Mouse (Mus musculus): ENCODE results near the gene Utp20.
"Not testable (repeated sequence)": the region's sequence is repeated elsewhere in the genome, so short reads cannot be mapped to it uniquely, and the experiment has no call there.

The Utp20 gene

DNA sequence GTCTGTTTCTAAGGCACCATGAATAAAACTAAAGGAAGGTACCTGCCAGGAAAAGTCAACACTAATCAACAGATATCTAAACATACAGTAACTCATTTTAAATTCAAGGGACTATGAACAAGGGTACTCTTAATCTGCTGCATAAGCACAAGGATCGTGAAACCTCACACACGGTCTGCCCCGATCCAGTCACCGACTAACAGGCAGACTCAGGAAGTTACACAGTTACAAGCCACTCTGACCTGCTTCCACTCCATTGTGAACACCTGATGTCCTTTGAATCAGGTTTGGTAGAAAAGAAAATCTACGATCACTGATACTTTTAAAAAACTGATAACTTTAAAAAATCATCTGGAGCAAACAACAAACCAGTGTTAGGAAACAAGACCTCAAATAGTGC lies 42.7 kb downstream of the Utp20 start:
- no peak for DNase-seq (ENCODE audit: low spot score)

DNA sequence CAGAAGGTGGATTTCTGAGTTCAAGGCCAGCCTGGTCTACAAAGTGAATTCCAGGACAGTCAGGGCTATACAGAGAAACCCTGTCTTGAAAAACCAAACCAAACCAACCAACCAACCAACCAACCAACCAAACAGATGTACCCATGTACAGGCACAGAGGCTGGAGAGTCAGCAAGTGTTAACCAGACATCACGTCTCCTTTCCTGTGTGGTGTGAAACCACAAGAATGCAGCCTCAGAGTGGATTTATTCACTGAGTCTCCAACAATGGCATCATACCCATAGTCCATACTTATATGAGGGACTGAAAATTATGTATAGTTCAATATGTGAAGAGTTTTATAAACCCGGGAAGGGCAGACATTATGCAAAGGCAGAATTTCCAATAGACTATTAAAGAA lies 43.5 kb downstream of the Utp20 start:
- DNase-seq (ENCODE audit: low spot score): not testable (repeated sequence)

DNA sequence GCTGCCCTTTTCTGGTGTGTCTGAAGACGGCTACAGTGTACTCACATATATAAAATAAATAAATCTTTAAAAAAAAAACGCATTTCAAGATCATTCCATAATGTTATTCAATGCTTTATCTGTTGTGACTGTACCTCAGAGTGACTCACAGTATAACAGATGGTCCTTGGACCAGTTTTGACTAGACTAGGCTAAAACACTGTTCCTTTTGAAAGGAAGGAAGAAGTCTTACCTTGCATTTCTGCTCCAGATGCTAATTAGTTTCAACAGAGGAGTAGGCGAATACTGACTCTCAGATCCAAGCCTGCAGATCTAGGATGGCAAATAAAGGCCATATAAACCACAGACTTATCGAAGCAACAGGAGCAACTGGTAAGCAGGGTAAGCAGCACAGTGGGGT lies 45.9 kb downstream of the Utp20 start:
- DNase-seq (ENCODE audit: low spot score): no peak

DNA sequence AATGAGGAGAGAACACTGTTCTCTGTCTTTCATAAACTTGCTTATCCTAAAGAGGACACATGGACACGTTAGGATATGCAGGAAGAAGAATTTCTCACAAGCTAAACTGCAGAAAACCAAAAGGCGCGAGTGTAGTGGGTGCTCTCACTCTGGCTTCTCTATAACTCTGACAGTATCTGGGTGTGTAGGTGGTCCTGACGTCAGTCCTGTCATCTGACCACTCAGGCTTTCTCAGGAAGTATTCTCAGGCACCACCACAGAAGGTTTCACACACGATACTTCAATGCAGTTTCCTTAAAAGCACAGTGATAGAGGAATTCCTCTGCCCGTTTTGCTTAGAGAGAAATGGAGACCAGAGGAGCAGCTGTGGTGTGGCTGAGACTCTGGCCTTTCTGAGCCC lies 50.4 kb downstream of the Utp20 start:
- DNase-seq (ENCODE audit: low spot score): no peak

DNA sequence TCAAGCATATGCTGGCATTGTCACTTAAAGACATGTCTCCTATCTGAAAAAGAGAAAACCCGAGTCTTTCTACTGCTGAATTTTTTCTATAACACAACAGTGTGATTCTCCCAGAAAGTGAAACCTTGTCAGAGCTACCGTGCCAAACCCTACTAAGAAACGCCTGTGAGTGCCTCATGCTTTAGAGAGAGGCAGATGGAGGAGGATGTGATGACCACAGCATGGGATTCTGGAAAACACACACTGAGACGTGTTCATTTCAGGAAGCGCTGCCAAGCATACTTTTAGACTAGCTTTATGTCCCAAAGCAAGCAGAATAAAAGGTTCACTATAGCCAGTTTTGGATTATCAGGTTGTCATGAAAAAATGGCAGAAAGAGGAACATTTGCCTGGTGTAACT lies 53.6 kb downstream of the Utp20 start:
- DNase-seq (ENCODE audit: low spot score): not testable (repeated sequence)

DNA sequence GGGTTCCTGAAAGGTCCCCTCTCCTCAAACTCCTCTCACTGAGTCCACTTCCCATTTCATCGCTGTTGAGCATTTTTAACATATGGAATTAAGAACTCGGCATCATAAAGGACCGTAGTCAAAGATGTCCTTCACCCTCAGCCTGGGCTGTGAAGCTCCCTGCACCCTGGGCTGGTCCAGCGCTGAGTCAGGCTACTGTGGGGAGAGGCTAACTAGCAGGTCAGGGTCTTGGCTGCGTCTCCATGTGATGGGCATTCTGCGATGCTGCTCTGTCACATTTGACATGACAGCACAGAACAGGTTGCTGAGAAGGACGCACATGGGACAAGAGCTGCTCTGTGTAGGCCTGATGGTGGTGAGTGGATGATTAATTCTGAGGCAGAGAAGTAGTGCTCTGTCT lies 56.9 kb downstream of the Utp20 start:
- DNase-seq (ENCODE audit: low spot score): no peak

DNA sequence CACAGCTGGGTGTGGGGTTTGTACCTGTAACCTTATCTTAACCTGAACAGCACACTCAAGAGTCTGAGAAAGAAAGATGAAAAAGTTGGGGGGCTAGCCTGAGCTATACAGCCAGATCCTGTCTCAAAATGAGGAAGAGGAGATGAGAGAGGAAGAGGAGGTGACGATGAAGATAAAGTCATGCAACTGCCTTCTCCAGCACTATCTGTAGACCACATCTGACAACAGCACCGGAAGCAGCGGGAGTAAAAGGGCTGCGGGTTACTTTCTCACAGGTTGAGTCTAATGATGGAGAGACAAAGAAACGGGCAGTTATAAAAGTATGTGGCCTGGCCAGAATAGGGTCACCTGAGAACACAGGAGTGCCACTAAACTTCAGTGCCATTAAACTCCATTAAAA lies 57.6 kb downstream of the Utp20 start:
- DNase-seq (ENCODE audit: low spot score): no peak

DNA sequence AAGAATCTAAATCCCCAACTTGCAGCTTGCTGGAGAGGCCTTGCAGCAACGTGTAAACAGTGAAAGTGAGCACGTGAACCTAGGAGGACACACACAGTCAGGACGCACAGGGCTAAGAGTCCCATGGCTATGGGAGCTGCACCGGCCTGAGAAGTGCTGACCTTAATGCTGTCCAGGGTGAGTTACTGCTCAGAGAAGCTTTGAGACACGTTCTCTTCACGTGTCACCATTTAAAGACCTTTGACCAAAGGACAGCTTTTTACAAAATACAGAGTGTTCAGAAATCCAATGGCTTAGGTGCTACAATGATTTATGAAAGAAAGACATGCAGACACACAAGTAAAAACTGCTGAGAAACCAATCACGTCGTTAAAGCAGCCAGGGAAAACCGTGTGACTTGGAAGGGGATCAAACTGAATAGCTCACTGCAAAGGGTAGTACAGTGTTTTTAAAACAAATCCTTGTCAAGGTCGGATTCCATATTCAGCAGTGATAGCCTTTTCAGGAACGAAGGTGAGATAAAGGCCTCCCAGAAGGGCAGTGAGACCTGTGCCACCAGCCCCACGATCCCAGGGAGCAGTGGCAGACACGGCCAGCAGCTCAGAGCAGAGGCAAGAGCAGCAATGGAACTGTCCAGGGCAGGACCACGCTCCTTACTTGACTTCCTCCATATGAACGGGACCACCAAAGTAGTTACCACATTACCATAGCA lies 61.0 kb downstream of the Utp20 start:
- DNase-seq (ENCODE audit: low spot score): no peak

DNA sequence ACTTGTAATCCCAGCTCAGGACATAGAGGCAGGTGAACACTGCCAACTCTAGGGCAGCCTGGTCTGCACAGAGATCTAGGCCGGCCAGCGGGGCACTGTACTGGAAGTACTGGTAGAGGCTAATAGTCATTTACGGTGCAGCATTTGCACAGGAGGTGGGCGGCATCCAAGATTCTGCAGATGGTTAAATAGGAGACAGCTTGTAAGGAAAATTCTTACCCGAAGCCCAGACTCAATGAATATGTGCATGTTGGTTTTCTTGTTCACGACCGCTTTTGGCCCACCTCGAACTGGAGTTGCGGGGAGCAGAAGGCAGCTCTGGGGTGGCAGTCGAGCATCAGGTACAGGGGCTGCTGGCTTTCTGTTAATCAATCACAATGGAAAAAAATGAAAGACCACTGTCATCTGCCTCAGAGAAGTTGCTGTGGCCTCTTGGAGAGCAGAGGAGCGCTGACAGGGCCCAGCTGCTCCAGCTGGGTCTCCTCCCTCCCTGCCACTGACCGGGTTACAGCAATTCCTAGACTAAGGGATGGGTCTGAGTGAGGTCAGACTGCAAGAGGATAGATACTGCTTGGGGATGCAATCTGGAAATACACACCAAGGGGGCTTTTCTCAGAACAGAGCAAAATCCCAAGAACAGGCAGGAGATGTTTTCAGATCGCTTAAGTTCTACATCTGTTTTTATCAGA lies 64.9 kb downstream of the Utp20 start:
- DNase-seq (ENCODE audit: low spot score): no peak

DNA sequence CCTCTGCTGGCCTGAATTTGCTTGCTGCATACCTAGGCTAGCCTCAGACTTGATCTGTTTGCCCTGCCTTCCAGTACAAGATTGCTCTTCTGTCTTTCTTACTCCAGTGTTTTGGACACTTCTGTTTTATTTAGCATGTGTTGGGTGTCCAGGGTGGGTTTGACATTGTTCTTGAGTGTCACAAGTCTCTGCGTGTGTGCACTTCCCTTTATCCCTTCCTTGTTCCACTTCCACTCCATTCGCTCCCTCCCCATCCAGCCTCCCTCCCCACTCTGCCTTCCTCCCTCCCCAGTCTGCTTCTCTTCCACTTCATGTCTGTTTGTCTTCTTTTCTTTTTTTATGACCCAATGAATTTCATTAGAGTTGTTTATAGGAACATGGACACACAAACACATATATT lies 85.2 kb downstream of the Utp20 start:
- no peak for DNase-seq (ENCODE audit: low spot score)

DNA sequence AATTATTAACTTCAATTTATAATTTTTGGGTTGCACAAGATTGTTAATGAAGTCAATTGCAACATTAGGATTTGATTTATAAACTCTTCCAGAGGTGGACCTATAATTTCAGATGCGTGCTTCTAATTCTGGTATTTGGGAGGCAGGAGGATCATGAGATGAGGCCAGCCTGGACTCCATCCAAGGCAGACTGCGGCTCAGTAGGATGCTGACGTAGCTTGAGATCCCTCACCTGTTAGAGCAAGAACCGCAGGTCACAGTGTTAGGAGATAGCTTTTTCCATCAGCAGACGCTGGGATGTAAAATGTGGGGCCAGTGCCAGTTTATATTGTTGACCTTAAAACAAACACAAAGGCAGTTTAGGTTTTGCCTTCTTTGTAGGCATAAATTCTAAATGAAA lies 85.8 kb downstream of the Utp20 start:
- no peak for DNase-seq (ENCODE audit: low spot score)

DNA sequence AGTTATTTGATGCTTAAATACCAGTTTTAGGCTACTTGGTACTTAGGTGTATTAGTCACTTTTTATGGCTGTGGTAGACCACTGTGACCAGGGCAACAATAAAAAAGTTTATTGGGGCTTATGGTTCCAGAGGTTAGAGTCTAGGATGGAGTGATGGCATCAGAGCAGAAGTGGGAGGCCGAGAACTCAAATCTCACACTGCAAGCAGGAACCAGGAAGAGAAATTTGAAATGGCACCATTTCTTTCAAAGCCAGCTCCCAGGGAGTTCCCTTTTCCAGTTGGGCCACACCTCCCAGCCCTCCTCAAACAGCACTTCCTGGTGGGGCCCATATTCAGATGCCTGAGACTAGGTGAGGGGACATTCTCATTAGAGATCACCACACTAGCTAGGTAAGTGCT lies 86.8 kb downstream of the Utp20 start:
- DNase-seq (ENCODE audit: low spot score): no peak

DNA sequence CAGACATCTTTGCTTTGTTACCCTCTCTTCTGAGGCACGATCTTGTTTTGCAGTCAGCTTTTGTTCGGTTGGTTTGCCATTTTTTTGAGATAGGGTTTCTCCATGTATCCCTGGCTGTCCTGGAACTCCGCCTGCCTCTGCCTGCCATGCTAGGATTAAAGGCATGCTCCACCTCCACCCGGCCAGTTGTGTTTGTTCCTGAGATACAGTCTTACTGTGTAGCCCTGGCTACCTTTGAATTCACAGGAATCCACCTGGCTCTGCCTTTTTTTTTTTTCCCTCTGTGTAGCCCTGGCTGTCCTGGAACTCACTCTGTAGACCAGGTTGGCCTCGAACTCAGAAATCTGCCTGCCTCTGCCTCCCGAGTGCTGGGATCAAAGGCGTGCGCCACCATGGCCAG lies 87.5 kb downstream of the Utp20 start:
- DNase-seq (ENCODE audit: low spot score): not testable (repeated sequence)

DNA sequence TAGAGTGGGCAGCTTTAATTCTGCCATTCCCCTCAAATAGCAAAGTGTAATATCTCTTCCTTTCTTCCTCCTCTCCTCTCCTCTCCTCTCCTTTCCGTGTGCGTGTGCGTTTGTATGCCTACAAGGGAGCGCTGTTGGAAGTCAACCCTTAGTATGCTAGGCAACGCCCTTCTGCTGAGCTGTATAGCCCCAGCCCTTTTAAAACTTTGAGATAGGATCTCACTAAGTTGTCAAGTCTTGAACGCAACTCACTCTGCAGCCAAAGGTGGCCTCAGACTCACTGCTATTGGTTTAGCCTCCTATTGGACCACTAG lies 94.3 kb downstream of the Utp20 start:
- DNase-seq (ENCODE audit: low spot score): no peak

DNA sequence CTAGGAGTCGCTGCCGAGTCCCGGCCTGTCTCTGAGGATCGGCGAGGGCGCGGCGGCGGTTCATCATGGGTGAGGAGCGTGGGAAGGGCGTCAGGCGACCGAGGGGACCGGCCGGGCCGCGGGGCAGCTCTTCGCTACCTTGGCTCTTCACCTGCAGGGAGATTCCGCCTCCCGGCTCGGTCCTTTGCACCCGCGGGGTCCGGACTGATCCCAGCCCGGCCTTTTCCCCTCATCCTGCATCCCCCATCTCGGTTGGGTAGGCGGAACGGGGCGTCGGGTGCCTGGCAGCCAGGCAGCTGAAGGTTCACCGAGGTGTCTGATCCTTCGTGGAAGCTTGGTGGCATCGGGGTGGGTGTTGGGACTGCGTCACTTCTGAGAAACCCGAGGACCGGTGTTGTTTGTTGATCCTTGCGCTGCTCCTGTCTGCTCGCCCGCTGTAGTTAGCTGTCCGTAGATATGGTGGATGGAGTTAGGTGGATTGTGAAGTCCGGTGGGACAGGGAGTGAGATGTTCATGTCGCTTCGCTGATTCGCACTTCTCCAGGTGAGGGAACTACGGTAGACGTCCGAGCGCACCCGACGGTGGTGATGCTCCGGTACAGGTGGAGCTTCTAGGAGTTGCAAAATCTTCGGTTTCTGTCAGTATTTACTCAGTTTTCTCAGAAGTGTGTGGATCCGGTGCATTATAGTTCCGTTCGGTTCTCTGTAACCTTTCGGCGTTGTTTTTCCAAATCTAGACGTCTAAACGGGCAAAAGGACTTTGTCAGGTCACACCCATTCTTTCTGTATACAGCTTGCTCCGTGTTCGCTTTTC lies 94.9 kb downstream of the Utp20 start:
- no peak for DNase-seq (ENCODE audit: low spot score)

DNA sequence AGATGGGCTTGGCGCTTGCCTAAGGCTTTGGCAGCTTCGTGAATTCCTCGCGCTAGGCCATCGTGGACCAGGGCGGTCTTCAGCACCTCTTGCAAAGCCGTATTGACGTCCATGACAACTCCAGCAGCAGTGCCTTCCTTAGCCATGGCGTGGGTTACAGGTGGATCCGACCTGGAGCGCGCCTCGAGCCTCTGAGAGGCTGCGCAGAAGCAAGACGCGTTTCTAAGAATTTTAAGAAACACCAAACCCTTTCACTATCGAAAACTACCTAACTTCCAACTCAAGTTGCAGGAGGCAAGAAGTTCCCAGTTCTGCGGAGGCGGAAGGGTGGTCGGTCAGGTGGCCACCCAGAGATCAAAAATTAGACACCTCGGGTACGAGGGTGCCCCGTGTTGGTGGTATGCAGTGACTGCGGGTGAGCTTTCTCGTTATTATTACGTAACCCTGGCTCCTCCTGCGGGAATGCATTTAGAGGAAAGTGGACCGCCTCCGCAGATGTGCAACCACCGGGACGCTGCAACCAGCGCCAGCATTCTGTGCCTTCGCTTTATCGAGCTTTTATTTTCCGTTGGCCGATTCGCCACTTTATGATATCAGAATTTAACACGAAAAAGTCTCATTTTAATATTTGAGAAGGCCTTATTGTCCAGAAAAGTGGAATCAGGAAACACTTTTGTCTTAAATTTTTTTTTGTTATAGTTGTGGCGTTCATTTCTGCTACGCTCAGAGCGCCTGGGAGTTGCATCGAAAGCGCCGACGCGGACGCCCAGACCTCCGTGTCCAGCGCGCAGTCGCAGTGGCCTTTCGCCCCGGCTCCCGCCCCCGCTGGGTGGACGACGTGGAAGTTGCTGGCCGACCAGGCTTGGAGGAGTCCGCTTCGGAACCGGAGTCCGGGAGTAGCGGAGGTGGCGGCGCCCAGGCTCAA lies 95.8 kb downstream of the Utp20 start, which contains the start of gene Arl1:
Gene Arl1, plus strand, starts transcription at position 288 of the 925 bp plus-strand sequence.
- peak; percentile 91 for DNase-seq (ENCODE audit: low spot score)

DNA sequence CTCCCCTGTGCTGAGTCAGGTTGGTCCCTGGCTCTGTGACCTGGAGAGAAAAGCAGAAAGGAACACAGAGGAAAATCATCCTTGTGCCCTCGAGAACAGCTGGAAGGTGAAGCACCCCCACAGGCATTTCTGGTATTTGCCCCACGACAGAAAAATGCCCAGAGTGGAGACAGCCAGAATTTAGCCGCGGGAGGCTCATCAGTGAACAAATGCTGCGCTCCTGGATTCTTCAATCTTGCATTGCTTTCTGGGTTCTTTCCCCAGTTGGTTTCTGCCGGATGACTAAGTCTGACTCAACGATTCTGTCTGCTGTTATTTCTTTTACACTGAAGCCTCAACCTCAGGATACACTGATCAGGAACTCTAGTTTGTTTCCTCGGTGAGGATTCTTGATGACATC lies 98.4 kb downstream of the Utp20 start:
- DNase-seq (ENCODE audit: low spot score): no peak

DNA sequence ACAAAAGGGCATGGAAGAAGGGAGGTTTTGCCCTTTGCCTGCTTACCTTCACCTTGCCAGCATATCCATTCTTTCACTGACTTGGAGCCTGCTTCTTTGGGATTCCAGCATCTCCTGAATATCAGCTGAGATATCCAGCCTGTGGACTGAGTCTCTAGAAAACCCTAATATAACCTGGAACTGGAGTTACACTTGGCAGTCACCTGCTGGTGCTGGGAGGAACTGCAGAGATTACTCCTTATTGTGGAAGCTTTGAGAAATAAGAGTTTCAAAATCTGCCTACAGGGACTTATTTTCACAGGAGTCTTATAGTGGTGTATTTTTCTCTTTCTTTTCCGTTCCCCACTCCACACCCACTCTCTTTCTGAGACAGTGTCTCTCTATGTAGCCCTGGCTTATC lies 99.5 kb downstream of the Utp20 start:
- no peak for DNase-seq (ENCODE audit: low spot score)

DNA sequence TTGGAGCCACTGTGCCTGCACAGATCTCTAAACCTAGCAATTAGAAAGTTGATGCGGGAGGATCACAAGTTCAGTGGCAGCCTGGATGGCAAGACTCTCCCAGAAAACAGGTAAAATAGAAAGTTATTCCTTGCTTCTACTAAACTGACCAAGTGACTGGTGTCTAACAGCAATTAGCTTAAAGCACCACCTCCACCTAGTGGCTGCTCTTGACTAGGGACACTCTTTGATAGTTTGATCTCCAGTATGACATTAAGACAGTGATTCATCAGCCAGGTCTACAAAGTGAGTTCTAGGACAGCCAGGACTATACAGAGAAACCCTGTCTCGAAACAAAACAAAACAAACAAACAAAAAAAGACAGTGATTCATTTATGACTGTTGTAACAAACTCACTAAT lies 101.3 kb downstream of the Utp20 start:
- DNase-seq (ENCODE audit: low spot score): no peak

DNA sequence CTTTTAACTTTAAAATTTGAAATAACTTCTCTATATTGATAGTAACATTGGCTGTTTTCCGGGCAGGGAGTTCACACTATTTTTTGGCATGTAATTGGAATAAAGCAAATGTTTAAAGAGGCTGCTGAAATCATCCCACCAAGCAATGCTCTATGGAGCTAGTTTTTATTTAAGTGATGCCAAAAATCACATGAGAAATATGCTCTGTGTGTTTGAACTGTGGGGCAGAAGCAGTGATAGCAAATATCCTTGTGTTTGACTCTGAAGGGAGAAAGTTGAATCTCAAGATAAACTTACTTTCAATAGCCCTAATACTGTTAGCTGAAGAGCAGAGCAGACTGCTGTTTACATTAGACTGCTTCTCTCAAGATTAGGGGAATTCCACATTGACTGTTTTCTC lies 107.0 kb downstream of the Utp20 start:
- DNase-seq (ENCODE audit: low spot score): no peak

DNA sequence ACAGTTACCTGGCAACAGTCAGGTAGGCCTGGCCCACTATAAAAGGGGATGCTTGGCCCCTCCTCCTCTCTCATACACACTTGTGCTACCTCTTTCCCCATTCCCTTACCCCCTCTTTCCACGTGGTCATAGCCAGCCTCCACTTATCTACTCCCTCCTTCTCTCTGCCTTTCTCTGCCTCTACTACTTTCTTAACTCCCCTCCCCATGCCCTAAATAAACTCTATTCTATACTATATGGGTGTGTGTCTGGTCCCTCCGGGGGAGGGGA lies 108.9 kb downstream of the Utp20 start:
- no peak for DNase-seq (ENCODE audit: low spot score)

DNA sequence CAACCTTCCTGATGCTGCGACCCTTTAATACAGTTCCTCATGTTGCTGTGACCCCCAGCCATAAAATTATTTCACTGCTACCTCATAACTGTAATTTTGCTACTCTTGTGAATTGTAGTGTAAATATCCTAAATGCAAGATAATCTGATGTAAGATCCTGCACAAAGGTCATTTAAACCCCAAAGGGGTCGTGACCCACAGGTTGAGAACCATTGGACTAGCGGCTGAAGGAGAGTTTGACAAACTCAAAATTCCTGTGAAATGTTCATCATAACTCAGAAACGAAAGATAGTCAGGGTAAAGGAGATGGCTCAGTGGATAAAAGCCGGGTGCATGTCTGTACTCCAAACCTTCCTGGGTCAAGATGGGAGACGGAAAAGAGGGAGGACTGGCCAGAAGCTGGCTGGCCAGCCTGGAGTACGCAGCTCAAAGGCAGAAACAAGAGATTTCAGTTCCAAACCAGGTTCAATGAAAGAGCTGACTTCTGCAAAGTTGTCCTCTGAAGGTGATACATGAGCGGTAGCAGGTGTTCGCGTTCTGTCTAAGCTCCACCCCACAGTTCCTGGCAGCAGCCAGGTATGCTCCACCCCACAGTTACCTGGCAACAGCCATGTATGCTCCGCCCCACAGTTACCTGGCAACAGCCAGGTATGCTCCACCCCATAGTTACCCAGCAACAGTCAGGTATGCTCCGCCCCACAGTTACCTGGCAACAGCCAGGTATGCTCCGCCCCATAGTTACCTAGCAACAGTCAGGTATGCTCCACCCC lies 109.4 kb downstream of the Utp20 start:
- DNase-seq (ENCODE audit: low spot score): no peak

Measured in testis, postnatal 14 days (tissue).